ENCODE assay signal across 12 mouse cellular contexts in genomic region chr2:32963981-32964380, GRCm38 (mm10). TPM values are rescaled to one million over a fixed set of nuclear protein-coding genes. Genes with fewer than 3 reads are reported as not detected.
DNase-seq lines count a peak whose midpoint lies in the region; ATAC-seq lines count a peak whose summit lies in the region.
"Had no signal": no experiment of that assay in that cellular context is flagged by ENCODE, and none has a peak within 500 bp of the region (broad histone marks: within the 10 kb centered on the region; RNA-seq: fewer than 3 reads in every experiment).

No protein-coding gene starts in this region.

- peaks cover 70% of the 10 kb centered on the region for H3K4me1 ChIP-seq in forebrain, embryonic 10.5 days
- peaks cover 19% of the 10 kb centered on the region; the same call in 1 of the 2 replicates for H3K4me1 ChIP-seq in forebrain, embryonic 11.5 days (replicated peaks; ENCODE audit: control insufficient read depth, insufficient read depth, low read length)
- peaks cover 88% of the 10 kb centered on the region for H3K4me1 ChIP-seq in megakaryocyte, embryonic 14.5 days
- peaks cover 33% of the 10 kb centered on the region for H3K4me1 ChIP-seq in intestine, embryonic 15.5 days (replicated peaks)
- peaks cover 42% of the 10 kb centered on the region for H3K4me1 ChIP-seq in stomach, embryonic 16.5 days (ENCODE audit: control insufficient read depth, insufficient read depth, low read length)

- peak overlapping the region; percentile 97 for H3K4me3 ChIP-seq in forebrain, embryonic 10.5 days
- H3K4me3 ChIP-seq in forebrain, embryonic 11.5 days (ENCODE audit: low read depth, low read length) = no peak overlapping the region
- H3K4me3 ChIP-seq in megakaryocyte, embryonic 14.5 days (replicated peaks) = peak overlapping the region; percentile 23
- H3K4me3 ChIP-seq in intestine, embryonic 15.5 days (replicated peaks) = peak overlapping the region; percentile 54; the same call in 1 of the 2 replicates
- H3K4me3 ChIP-seq in stomach, embryonic 16.5 days (replicated peaks; ENCODE audit: low read length) = peak overlapping the region; percentile 96

- H3K27ac ChIP-seq in forebrain, embryonic 10.5 days = no peak overlapping the region
- H3K27ac ChIP-seq in forebrain, embryonic 11.5 days (ENCODE audit: low read depth, low read length) = no peak overlapping the region
- H3K27ac ChIP-seq in intestine, embryonic 15.5 days = no peak overlapping the region
- peak overlapping the region; percentile 33; the same call in 1 of the 2 replicates for H3K27ac ChIP-seq in stomach, embryonic 16.5 days (ENCODE audit: low read length)

- H3K9me3 ChIP-seq in forebrain, embryonic 10.5 days = no peaks in the 10 kb centered on the region
- no peaks in the 10 kb centered on the region for H3K9me3 ChIP-seq in forebrain, embryonic 11.5 days (ENCODE audit: control insufficient read depth, low read length)
- no peaks in the 10 kb centered on the region for H3K9me3 ChIP-seq in megakaryocyte, embryonic 14.5 days
- no peaks in the 10 kb centered on the region for H3K9me3 ChIP-seq in intestine, embryonic 15.5 days
- no peaks in the 10 kb centered on the region for H3K9me3 ChIP-seq in stomach, embryonic 16.5 days (replicated peaks; ENCODE audit: control insufficient read depth, low read length)

- peaks cover 32% of the 10 kb centered on the region for H3K36me3 ChIP-seq in forebrain, embryonic 10.5 days (replicated peaks)
- H3K36me3 ChIP-seq in forebrain, embryonic 11.5 days (ENCODE audit: control insufficient read depth, insufficient read depth, low read length) = peaks cover 10% of the 10 kb centered on the region
- peaks cover 33% of the 10 kb centered on the region for H3K36me3 ChIP-seq in megakaryocyte, embryonic 14.5 days (replicated peaks; ENCODE audit: low read length)
- peaks cover 19% of the 10 kb centered on the region for H3K36me3 ChIP-seq in intestine, embryonic 15.5 days
- peaks cover 9% of the 10 kb centered on the region; the same call in 1 of the 2 replicates for H3K36me3 ChIP-seq in stomach, embryonic 16.5 days (ENCODE audit: control insufficient read depth, insufficient read depth, low read length)

- WGBS in forebrain, embryonic 10.5 days = 77% methylated on average over 1 of the region's 1 CpGs
- 66% methylated on average over 1 of the region's 1 CpGs for WGBS in forebrain, embryonic 11.5 days
- 66% methylated on average over 1 of the region's 1 CpGs for WGBS in intestine, embryonic 15.5 days
- WGBS in stomach, embryonic 16.5 days = 69% methylated on average over 1 of the region's 1 CpGs

- no peak overlapping the region for H3K9ac ChIP-seq in forebrain, embryonic 11.5 days (ENCODE audit: low read length)
- peak overlapping the region; percentile 77; the same call in 1 of the 2 replicates for H3K9ac ChIP-seq in intestine, embryonic 15.5 days
- H3K9ac ChIP-seq in stomach, embryonic 16.5 days (ENCODE audit: low read length) = no peak overlapping the region

- DNase-seq in forebrain, embryonic 10.5 days (ENCODE audit: extremely low spot score, low spot score) = no peak
- no peak for DNase-seq in forebrain, embryonic 11.5 days (ENCODE audit: low spot score)
- DNase-seq in left cerebral cortex, postnatal 10 days (ENCODE audit: extremely low spot score in 1 of 2, low spot score in 2 of 2) = no peak
- no peak for DNase-seq in urinary bladder, postnatal 25 days (ENCODE audit: low spot score)
- DNase-seq: lung, postnatal 10 days; right cerebral cortex, adult 18-20 months; thymus, postnatal 25 days had no signal

- H3K27me3 ChIP-seq in forebrain, embryonic 10.5 days (ENCODE audit: poor library complexity, severe bottlenecking) = no peaks in the 10 kb centered on the region
- no peaks in the 10 kb centered on the region for H3K27me3 ChIP-seq in forebrain, embryonic 11.5 days (ENCODE audit: control insufficient read depth, insufficient read depth, low read length)
- no peaks in the 10 kb centered on the region for H3K27me3 ChIP-seq in megakaryocyte, embryonic 14.5 days (replicated peaks)
- no peaks in the 10 kb centered on the region for H3K27me3 ChIP-seq in intestine, embryonic 15.5 days (replicated peaks)
- no peaks in the 10 kb centered on the region for H3K27me3 ChIP-seq in stomach, embryonic 16.5 days (ENCODE audit: control insufficient read depth, insufficient read depth, low read length)

- intact Hi-C loops in left cerebral cortex, postnatal 10 days (cut with DNase I) = no loop called here

- no peak overlapping the region for H3K4me2 ChIP-seq in forebrain, embryonic 11.5 days (ENCODE audit: low read depth, low read length, severe bottlenecking)
- H3K4me2 ChIP-seq in intestine, embryonic 15.5 days (replicated peaks) = peak overlapping the region; percentile 76
- H3K4me2 ChIP-seq in stomach, embryonic 16.5 days (ENCODE audit: low read depth, low read length) = peak overlapping the region; percentile 84

- ATAC-seq in forebrain, embryonic 11.5 days (replicated peaks; ENCODE audit: low FRiP score) = no peak
- ATAC-seq in megakaryocyte, adult 5-6 weeks (ENCODE audit: poor library complexity, severe bottlenecking) = no peak
- ATAC-seq in intestine, embryonic 15.5 days = no peak
- ATAC-seq in stomach, embryonic 16.5 days (ENCODE audit: insufficient read depth, low FRiP score) = no peak
- ATAC-seq: forebrain, embryonic 14.5 days had no signal

RNA-seq across cellular contexts. Expression of gene Lrsam1, which starts 2.6 kb away (rescaled TPM):
- 6.6 and 8.0 TPM in 2 replicates for polyA plus RNA-seq in forebrain, embryonic 10.5 days (2016; fragmentation: Nextera tagmentation; extraction: Ambion mirVana)
- polyA plus RNA-seq in forebrain, embryonic 11.5 days (2014; fragmentation: Nextera tagmentation; extraction: Ambion mirVana) = 10.7 and 13.0 TPM in 2 replicates
- polyA plus RNA-seq in megakaryocyte, embryonic 14.5 days (2012; ENCODE audit: insufficient read depth, low replicate concordance) = 8.5 and 10.1 TPM in 2 replicates
- 3.2 and 5.5 TPM in 2 replicates for total RNA-seq in megakaryocyte, adult 5-6 weeks (2015)
- 7.2 and 10.6 TPM in 2 replicates for total RNA-seq in megakaryocyte, adult 5-6 weeks (2017)
- polyA plus RNA-seq in intestine, embryonic 15.5 days (2015; fragmentation: Nextera tagmentation; extraction: Ambion mirVana) = 7.2 and 7.7 TPM in 2 replicates
- polyA plus RNA-seq in stomach, embryonic 16.5 days (2015; fragmentation: Nextera tagmentation; extraction: Ambion mirVana) = 10.4 and 11.2 TPM in 2 replicates
- total RNA-seq in left cerebral cortex, postnatal 10 days (2021) = 10 to 100 TPM; 36.3 to 38.9 TPM

RNA-seq across cellular contexts. Expression of gene Rpl12, which starts 2.6 kb away (rescaled TPM):
- 192 and 197 TPM in 2 replicates for polyA plus RNA-seq in forebrain, embryonic 10.5 days (2016; fragmentation: Nextera tagmentation; extraction: Ambion mirVana)
- polyA plus RNA-seq in forebrain, embryonic 11.5 days (2014; fragmentation: Nextera tagmentation; extraction: Ambion mirVana) = 134 and 151 TPM in 2 replicates
- 796 and 1,818 TPM in 2 replicates for polyA plus RNA-seq in megakaryocyte, embryonic 14.5 days (2012; ENCODE audit: insufficient read depth, low replicate concordance)
- total RNA-seq in megakaryocyte, adult 5-6 weeks (2015) = 1,104 and 1,138 TPM in 2 replicates
- 1,103 and 1,144 TPM in 2 replicates for total RNA-seq in megakaryocyte, adult 5-6 weeks (2017)
- 185 and 190 TPM in 2 replicates for polyA plus RNA-seq in intestine, embryonic 15.5 days (2015; fragmentation: Nextera tagmentation; extraction: Ambion mirVana)
- 124 and 174 TPM in 2 replicates for polyA plus RNA-seq in stomach, embryonic 16.5 days (2015; fragmentation: Nextera tagmentation; extraction: Ambion mirVana)
- total RNA-seq in left cerebral cortex, postnatal 10 days (2021) = 100 to 1,000 TPM; 145 to 166 TPM

RNA-seq across cellular contexts. Expression of gene Slc2a8, which starts 17.9 kb away (rescaled TPM):
- 14.2 and 14.8 TPM in 2 replicates for polyA plus RNA-seq in forebrain, embryonic 10.5 days (2016; fragmentation: Nextera tagmentation; extraction: Ambion mirVana)
- 11.8 and 13.4 TPM in 2 replicates for polyA plus RNA-seq in forebrain, embryonic 11.5 days (2014; fragmentation: Nextera tagmentation; extraction: Ambion mirVana)
- polyA plus RNA-seq in megakaryocyte, embryonic 14.5 days (2012; ENCODE audit: insufficient read depth, low replicate concordance) = 28.4 and 135 TPM in 2 replicates
- total RNA-seq in megakaryocyte, adult 5-6 weeks (2015) = 1.4 and 1.5 TPM in 2 replicates
- 0.89 and 1.8 TPM in 2 replicates for total RNA-seq in megakaryocyte, adult 5-6 weeks (2017)
- 16.8 and 19.3 TPM in 2 replicates for polyA plus RNA-seq in intestine, embryonic 15.5 days (2015; fragmentation: Nextera tagmentation; extraction: Ambion mirVana)
- 14.6 and 14.9 TPM in 2 replicates for polyA plus RNA-seq in stomach, embryonic 16.5 days (2015; fragmentation: Nextera tagmentation; extraction: Ambion mirVana)
- total RNA-seq in left cerebral cortex, postnatal 10 days (2021) = 10 to 100 TPM; 22.5 to 25.4 TPM
